Mouse (Mus musculus) thymus, adult 18-20 months (tissue): Measurements from ENCODE around the gene Snx8.

ENCODE experiments used
- DNase-seq, 2 experiments: peaks; one replicate each; pipeline ENCODE4 v3.0.0; 2022; ENCODE audit warnings: mixed read lengths in 2 of 2

The Snx8 gene

DNA sequence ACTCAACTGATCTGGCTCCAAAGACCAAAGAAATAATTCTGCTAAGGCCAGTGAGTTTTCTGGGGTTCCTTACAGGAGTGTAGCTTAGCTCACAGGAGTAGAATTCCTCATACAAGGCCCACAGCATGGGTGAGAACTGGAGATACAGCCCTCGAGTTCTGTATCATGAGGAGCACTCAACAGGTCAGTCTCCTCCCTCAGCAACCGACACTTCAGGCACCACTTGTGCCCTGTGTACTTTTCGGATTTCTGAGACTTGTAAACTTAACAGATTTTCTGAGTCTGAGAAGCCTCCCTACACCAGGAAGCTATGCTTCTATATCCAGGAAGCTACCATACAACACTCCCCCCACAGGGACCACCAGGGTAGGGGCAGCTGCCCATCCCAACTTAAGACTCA is 49.2 kb downstream of the Snx8 start:
- no peak for DNase-seq

DNA sequence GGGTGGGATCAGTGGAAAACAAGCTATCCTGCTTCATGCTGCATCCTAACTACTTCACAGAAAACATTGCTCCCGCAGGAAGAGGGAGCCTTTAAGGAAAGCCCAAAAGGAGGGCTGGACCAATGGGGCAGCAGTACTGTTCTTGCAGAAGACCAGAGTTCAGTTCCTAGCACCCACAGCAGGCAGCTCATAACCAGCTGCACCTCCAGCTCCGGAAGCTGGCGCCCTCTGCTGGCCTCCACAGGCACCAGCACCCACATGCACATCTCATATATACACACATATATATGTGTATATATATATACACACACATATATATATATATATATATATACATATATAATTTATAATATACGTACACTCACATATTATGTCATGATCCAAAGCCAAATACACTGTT is 50.3 kb downstream of the Snx8 start:
- no peak for DNase-seq

DNA sequence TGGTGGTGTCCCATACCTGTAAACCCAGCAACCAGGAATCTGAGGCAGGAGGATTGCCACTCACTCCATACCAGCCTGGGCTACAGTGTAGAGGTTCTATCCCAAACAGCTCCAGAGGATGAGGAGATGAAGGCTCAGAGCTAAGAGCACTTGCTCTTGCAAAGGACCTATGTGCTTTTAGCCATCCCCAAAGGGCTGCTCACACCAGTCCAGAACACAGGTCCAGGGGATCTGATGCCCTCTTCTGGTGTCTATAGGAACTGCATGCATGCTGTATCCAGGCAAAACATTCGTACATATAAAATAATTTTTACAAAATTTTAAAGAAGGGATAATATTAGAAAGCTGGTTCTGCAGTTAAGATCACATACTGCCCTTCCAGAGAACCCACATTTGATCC is 52.4 kb downstream of the Snx8 start:
- DNase-seq: no peak

DNA sequence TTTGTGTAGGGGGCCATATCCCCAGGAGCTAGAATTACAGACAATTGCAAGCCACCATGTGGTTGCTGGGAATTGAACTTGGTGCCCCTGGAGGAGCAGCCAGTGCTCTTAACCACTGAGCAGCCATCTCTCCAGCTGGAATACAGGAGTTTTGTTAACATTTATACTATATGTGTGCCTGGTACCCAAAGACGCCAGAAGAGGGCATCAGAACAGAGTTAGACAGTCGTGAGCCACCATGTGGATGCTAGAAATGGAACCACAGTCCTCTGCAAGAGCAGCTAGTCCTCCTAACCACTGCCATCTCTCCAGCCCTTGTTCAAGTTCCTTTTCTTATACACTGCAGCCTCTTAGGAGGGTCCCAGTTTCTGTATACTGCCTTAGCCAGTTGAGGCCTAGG is 55.4 kb downstream of the Snx8 start:
- DNase-seq: no peak

DNA sequence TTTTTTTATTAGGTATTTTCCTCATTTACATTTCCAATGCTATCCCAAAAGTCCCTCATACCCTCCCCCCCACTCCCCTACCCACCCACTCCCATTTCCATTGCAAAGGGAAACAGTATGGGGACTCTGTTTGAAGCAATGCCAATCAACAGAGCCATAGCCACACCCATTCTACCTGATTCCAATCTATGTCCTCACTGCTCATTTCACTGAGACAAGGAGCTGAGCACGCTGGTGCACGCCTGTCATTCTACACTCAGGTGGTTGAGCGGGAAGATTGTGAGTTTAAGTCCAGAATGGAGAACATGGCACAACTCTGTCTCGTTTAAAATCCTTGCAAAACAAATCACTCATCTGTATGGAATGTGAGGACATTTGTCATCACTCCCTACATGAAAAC is 56.5 kb downstream of the Snx8 start:
- no peak for DNase-seq

DNA sequence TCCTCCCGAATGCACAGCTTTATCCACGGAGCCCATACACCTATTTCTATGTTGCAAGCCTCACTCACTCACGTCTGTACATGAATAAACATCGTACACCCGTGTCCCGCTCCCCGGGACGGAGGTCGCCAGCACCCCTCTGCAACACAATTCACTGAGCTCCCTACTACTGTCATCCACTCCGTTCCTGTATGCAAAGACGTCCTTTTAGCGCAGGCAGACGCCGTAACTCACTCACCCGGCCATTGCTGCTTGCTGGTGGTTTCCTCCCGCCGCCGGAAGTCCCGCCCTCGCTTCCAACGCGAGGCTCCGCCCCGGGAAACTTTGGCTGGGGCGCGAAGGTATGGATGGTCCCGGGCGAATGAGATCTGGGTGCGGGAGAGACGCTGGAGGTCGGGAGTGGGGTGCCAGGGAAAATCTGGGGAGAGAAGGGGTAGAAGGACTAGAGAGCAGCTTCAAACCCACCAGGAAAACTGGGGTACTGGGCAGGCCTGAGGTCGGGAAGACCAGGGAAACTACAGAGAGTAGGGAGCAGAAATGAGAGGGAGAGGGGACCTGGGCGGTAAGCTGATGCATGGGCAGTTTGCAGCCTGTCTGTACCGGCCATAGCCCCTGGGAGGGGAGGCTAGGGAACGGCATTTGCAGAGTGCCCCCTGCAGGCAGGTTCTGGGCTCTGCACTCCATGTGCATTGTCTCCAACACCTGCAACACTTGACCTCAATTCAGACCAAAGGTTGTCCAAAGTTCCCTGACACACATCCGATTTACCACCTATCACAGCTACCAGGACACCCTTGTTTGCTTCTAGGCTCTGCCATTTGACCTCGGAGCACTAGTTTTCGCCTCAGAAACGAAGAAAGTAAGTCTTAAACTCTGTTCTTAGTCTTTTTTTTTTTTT is 57.2 kb downstream of the Snx8 start, which contains the start of gene Mrm2:
Mrm2 (minus strand) TSS at position 284 of the 898 bp plus-strand sequence.
- DNase-seq: peak; percentile 65 to 78

DNA sequence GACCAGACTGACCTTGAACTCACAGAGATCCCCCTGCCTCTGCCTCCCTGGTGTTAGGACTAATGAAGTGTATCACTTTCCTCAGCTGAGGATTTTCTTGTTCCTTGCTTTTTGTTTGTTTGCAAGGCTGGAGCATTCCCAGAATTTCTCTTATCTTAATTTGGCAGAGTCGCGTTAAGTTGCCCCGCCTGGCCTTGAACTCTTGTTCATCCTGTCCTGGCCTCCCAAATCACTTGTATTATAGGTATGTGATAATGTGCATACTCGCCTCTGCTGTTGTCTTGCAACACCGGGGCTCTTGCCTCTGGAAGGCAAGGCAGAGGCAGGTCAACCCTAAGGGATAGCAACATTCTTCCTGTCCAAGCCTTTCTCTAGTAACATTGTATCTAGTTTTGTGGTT is 65.0 kb downstream of the Snx8 start:
- no peak for DNase-seq

DNA sequence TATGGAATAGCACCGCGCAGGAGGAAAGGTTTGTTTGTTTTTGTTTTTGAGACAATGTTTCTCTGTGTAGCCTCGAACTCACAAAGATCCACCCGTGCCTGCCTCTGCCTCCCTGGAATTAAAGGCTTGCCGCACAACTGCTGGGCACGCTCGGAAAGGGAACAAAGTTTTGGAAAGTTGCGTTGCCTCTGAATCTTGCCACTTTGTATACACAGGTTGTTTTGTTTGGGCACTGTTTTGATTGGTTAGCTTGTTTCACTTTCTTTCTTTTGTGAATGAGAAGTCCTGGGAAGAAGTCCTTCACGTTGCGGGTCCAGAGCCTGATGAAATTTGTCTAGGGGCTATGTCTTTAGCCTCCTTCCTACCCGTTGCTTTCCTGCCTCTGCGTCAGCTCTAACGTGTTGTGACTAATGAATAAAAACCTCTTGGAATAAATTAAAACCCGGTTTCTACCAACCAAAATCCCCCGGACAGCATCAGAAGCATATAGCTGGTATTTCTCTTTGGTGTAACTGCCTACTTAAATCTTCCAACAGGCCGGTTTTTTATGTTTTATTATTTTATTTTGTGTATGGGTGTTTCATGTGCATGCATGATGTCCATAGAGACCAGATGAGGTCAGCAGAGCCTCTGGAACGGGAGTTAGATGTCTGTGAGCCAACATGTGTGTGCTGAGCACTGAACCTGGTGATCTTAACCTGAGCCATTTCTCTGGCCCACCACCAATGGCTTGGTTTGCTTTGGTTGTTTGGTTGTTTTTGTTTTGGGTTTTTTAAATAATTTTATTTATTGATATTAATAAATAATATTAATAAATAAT is 67.1 kb downstream of the Snx8 start:
- no peak for DNase-seq

DNA sequence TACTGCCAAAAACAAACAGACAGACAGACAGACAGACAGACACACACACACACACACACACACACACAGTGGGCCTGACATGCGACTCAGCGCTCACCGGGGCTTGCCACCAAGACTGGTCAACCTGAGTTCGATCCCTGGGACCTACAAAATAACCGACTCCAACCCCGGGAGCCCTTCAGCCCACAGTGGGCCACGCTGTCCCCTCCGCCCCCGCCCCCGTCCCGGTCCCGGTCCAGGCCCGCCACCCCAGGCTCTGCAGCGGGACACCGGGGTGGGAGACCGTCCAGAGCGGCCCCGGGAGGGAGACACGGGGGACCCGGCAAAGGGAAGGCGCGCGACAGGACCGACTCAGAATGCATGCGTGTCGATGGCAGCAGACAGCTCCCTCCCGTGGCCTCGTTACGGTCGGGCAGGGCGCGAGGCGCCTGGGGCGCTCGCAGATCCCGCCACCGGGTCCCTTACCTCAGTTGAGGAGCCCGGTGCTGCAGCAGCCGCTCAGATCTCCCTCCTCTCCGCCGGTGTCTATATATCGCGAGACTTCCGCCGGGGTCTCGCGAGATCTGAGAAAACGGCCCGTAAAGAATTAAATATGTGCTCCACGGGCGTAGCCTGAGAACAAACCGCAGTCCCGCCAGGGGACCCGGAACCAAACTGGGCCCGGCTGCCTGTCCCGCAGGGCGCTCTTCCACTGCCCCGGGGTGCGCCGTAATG is 67.9 kb downstream of the Snx8 start, which contains the start of the genes Mad1l1 and Nudt1:
Mad1l1 (minus strand) TSS at position 511 of the 714 bp plus-strand sequence.
Nudt1 (plus strand) TSS at position 615 of the 714 bp plus-strand sequence.
- peak; percentile 92 to 95 for DNase-seq

DNA sequence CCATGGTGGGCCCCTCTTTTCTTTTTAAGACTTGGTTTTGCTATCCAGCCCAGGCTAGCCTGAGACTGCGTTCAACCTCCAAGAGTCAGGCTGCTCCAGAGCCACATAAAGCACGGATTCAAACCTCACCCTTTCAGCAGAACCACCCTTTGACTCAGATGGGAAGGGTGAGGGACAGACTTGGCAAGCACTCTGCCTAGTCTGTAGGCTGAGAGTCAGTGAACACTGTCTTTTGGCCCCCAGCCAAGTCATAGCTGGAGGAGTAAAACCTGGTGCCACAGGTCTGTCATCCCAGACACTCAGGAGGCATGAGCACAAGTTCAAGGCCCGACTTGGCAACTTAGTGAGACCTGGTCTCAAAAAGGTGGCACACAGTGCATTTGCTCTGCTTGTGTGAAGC is 72.3 kb downstream of the Snx8 start:
- no peak for DNase-seq

DNA sequence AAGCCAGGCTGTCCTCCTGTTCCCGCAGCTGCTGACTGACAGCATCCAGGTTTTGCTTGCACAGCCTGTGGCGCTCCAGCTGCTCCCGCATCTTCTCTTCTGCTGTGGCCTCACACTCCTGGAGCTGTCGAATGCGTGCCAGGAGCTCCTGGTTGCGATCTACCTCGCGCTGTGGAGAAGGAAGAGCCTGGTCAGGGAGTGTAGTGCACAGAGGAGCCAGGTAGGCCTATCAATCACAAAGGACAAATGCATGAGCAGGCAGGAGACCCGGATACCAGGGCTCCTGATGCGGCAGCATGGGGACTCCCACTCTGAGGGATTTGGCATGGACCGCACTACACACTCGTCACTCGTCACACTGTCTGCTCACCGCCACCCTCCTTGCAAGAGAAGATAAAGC is 81.5 kb downstream of the Snx8 start:
- DNase-seq: no peak

DNA sequence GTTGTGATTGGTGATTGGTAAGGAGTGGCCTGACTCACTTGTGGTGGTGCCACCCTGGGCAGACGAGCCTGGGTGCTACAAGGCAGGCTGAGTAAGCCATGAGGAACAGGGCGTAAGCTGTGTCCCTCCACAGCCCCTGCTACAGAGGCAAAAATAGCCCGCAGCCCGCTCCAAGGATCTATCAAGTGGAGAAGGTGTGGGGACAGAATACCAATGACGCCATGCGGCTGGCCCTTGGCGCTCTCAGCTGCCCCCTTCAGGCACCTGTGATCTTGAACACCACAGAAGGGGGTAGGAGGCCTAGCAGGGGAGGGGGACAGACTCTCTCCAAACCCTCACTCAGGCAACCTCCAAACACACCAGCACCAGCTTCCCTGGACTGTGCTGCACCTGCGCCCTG is 83.0 kb downstream of the Snx8 start:
- DNase-seq: no peak

DNA sequence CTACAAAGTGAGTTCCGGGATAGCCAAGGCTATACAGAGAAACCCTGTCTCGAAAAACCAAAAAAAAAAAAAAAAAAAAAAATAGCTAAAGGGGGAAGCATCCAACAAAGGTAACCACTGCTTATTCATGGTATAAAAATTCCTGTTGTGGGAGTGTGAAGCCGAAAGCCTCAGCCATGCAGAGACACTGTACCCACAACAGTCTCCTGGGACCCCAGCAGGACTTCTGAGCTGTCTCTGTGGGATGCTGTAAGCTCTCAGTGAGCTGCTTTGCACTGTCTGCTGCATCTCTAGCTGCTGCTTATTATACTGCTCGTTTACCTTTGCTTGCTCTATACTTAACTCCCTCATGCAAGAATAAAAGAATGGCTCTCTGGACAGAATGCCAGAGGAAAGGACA is 90.8 kb downstream of the Snx8 start:
- DNase-seq: no peak

DNA sequence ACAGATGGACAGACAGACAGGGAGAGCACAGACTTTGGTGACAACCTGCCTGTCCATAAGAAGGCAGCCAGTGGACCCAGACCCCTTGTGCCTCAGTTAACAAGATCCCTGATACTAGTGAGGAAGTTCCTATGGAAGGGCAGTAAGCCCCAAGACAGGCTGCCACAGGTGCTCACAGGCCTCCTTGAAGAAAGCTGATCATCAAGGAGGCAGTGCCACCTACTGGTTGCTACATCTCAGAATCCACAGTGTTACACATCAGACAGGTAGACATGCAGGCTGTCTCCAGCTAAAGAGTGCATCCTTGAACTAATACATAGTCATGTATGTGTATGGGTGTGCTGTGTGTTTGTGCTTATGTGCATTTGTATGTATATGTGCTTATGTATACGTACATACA is 96.9 kb downstream of the Snx8 start:
- DNase-seq: peak; percentile 64 to 77
